Mouse (Mus musculus) kidney, embryonic 14.5 days (tissue): ENCODE measurements around the gene Esyt1. TPM values are rescaled to one million over a fixed set of nuclear protein-coding genes. Genes with fewer than 3 reads are reported as not detected.
A peak's percentile ranks its signal among the peaks of the same experiment; 100 is the strongest.

Source experiments
- ATAC-seq: fragments of 200-750 bp; cut with Nextera tagmentation; 2 replicates; pipeline ENCODE4 v1.8.0; 2017; ENCODE audit warnings: moderate number of reproducible peaks, mild to moderate bottlenecking, moderate TSS enrichment, moderate library complexity; ENCODE audit not compliant: low FRiP score, low TSS enrichment
- H3K27ac ChIP-seq: fragments of 300-500 bp; sonication (generic); 2 replicates; pipeline ENCODE4 v1.5.1; 2014; ENCODE audit warnings: low read depth, mild to moderate bottlenecking, low read length, moderate library complexity, mixed read lengths
- H3K27me3 ChIP-seq: fragments of 300-500 bp; sonication (generic); 2 replicates; pipeline ENCODE4 v1.6.1; 2014; ENCODE audit warnings: mild to moderate bottlenecking, low read length; ENCODE audit not compliant: control insufficient read depth, insufficient read depth
- H3K36me3 ChIP-seq: fragments of 300-500 bp; sonication (generic); 2 replicates; pipeline ENCODE4 v1.6.1; 2014; ENCODE audit warnings: low read length, mixed read lengths; ENCODE audit not compliant: control insufficient read depth, insufficient read depth
- H3K4me1 ChIP-seq: fragments of 300-500 bp; sonication (generic); 2 replicates; pipeline ENCODE4 v1.6.1; 2014; ENCODE audit warnings: low read length, mixed read lengths; ENCODE audit not compliant: control insufficient read depth, insufficient read depth
- H3K4me2 ChIP-seq: fragments of 300-500 bp; sonication (generic); replicated peaks from 2 replicates; pipeline ENCODE4 v1.6.1; 2014; ENCODE audit warnings: low read depth, mild to moderate bottlenecking, low read length
- H3K4me3 ChIP-seq: fragments of 300-500 bp; sonication (generic); 2 replicates; pipeline ENCODE4 v1.5.1; 2014; ENCODE audit warnings: mild to moderate bottlenecking, low read length
- H3K9ac ChIP-seq: fragments of 300-500 bp; sonication (generic); 2 replicates; pipeline ENCODE4 v1.6.1; 2014; ENCODE audit warnings: low read depth, mild to moderate bottlenecking, low read length, moderate library complexity
- H3K9me3 ChIP-seq: fragments of 300-500 bp; sonication (generic); 2 replicates; pipeline ENCODE4 v1.6.1; 2016; ENCODE audit warnings: low read length; ENCODE audit not compliant: control insufficient read depth
- WGBS: fragments of 180-500 bp; shearing (Covaris S2); extraction: QIAGEN DNeasy Blood & Tissue Kit; methylation state at CpG from one replicate; pipeline ENCODE4 v1.1.7; 2014; 5-methylcytosine and 5-hydroxymethylcytosine counted together
- polyA plus RNA-seq: library from polyadenylated mRNA; unstranded; fragments of >200 nt; fragmentation: Nextera tagmentation; extraction: Ambion mirVana; gene quantifications from 2 replicates; pipeline ENCODE4 v1.2.1, GENCODE M21; 2014

Gene Esyt1
- polyA plus RNA-seq, 1 experiment from 2014 or later: 16.1 TPM

- H3K4me2 ChIP-seq: no peak overlapping the region; the same call in 1 of the 2 replicates
- ATAC-seq: no peak
- peaks cover 22% of the 10 kb centered on the region for H3K4me1 ChIP-seq
- peak overlapping the region; percentile 80; the same call in 1 of the 2 replicates for H3K4me3 ChIP-seq
- H3K27me3 ChIP-seq: no peaks in the 10 kb centered on the region
- no peaks in the 10 kb centered on the region for H3K9me3 ChIP-seq
- H3K9ac ChIP-seq: no peak overlapping the region
- peaks cover 57% of the 10 kb centered on the region for H3K36me3 ChIP-seq
- no peak overlapping the region for H3K27ac ChIP-seq
- 46% methylated on average over 5 of the region's 5 CpGs for WGBS
These were observed 34.8 kb downstream of the Esyt1 start for GRCm38 (mm10) chr10:128490912-128491311.

- no peaks in the 10 kb centered on the region for H3K9me3 ChIP-seq
- H3K27ac ChIP-seq: no peak overlapping the region
- no peaks in the 10 kb centered on the region for H3K27me3 ChIP-seq
- H3K36me3 ChIP-seq: peaks cover 64% of the 10 kb centered on the region
- H3K4me2 ChIP-seq: no peak overlapping the region
- ATAC-seq: no peak
- H3K4me1 ChIP-seq: peaks cover 22% of the 10 kb centered on the region
- H3K4me3 ChIP-seq: no peak overlapping the region
- 61% methylated on average over 5 of the region's 5 CpGs for WGBS
- no peak overlapping the region for H3K9ac ChIP-seq
These were observed 35.4 kb downstream of the Esyt1 start for GRCm38 (mm10) chr10:128490232-128490631.

GRCm38 (mm10) chr10:128489785-128490184 lies 35.9 kb downstream of the Esyt1 start:
- no peak for ATAC-seq
- Histone ChIP-seq H3K36me3 (peaks cover 67% of the 10 kb centered on the region), H3K4me2 (no peak overlapping the region), H3K27ac (no peak overlapping the region), H3K4me1 (peaks cover 18% of the 10 kb centered on the region), H3K9ac (no peak overlapping the region), H3K27me3 (no peaks in the 10 kb centered on the region), H3K9me3 (no peaks in the 10 kb centered on the region), H3K4me3 (no peak overlapping the region)
- 64% methylated on average over 4 of the region's 4 CpGs for WGBS

GRCm38 (mm10) chr10:128489380-128489779 lies 36.3 kb downstream of the Esyt1 start:
- Histone ChIP-seq H3K36me3 (peaks cover 70% of the 10 kb centered on the region), H3K27me3 (no peaks in the 10 kb centered on the region), H3K4me1 (peaks cover 14% of the 10 kb centered on the region; the same call in 1 of the 2 replicates), H3K27ac (no peak overlapping the region), H3K9ac (no peak overlapping the region), H3K4me3 (no peak overlapping the region), H3K9me3 (no peaks in the 10 kb centered on the region), H3K4me2 (no peak overlapping the region)
- ATAC-seq: no peak
- 66% methylated on average over 5 of the region's 5 CpGs for WGBS

- Histone ChIP-seq H3K36me3 (peaks cover 76% of the 10 kb centered on the region), H3K4me1 (peaks cover 14% of the 10 kb centered on the region; the same call in 1 of the 2 replicates), H3K9ac (no peak overlapping the region), H3K4me3 (no peak overlapping the region), H3K9me3 (no peaks in the 10 kb centered on the region), H3K27me3 (no peaks in the 10 kb centered on the region), H3K27ac (no peak overlapping the region), H3K4me2 (no peak overlapping the region)
- WGBS: 86% methylated on average over 4 of the region's 4 CpGs
- no peak for ATAC-seq
These were observed 36.9 kb downstream of the Esyt1 start for GRCm38 (mm10) chr10:128488776-128489175.

GRCm38 (mm10) chr10:128487861-128488712 lies 37.6 kb downstream of the Esyt1 start:
- Histone ChIP-seq H3K4me2 (no peak overlapping the region), H3K9me3 (no peaks in the 10 kb centered on the region), H3K4me1 (peaks cover 14% of the 10 kb centered on the region; the same call in 1 of the 2 replicates), H3K27ac (no peak overlapping the region), H3K4me3 (no peak overlapping the region), H3K27me3 (no peaks in the 10 kb centered on the region), H3K36me3 (peaks cover 83% of the 10 kb centered on the region), H3K9ac (no peak overlapping the region)
- WGBS: 89% methylated on average over 22 of the region's 22 CpGs
- no peak for ATAC-seq

GRCm38 (mm10) chr10:128486370-128486769 lies 39.3 kb downstream of the Esyt1 start:
- Histone ChIP-seq H3K9ac (no peak overlapping the region), H3K4me1 (peaks cover 5% of the 10 kb centered on the region; the same call in 1 of the 2 replicates), H3K36me3 (peaks cover 95% of the 10 kb centered on the region), H3K9me3 (no peaks in the 10 kb centered on the region), H3K4me3 (no peak overlapping the region), H3K4me2 (no peak overlapping the region), H3K27ac (no peak overlapping the region), H3K27me3 (no peaks in the 10 kb centered on the region)
- ATAC-seq: no peak
- 88% methylated on average over 7 of the region's 7 CpGs for WGBS

GRCm38 (mm10) chr10:128474366-128474765 lies 51.3 kb downstream of the Esyt1 start:
- no peak overlapping the region for H3K27ac ChIP-seq
- no peak for ATAC-seq
- H3K9ac ChIP-seq: no peak overlapping the region
- H3K27me3 ChIP-seq: no peaks in the 10 kb centered on the region
- H3K4me3 ChIP-seq: no peak overlapping the region
- no peaks in the 10 kb centered on the region for H3K9me3 ChIP-seq
- no peak overlapping the region for H3K4me2 ChIP-seq
- H3K4me1 ChIP-seq: no peaks in the 10 kb centered on the region
- WGBS: 85% methylated on average over 12 of the region's 12 CpGs
- peaks cover 90% of the 10 kb centered on the region for H3K36me3 ChIP-seq

- Histone ChIP-seq H3K4me1 (peaks cover 12% of the 10 kb centered on the region), H3K36me3 (peaks cover 38% of the 10 kb centered on the region), H3K9me3 (no peaks in the 10 kb centered on the region), H3K9ac (peak overlapping the region; percentile 96), H3K27ac (peak overlapping the region; percentile 95; the same call in 1 of the 2 replicates), H3K4me2 (peak overlapping the region; percentile 64), H3K27me3 (no peaks in the 10 kb centered on the region), H3K4me3 (peak overlapping the region; percentile 95)
- no peak for ATAC-seq
- under 1% methylated on average over 5 of the region's 5 CpGs for WGBS
These were observed 65.4 kb downstream of the Esyt1 start for GRCm38 (mm10) chr10:128460270-128460630.
